Mouse (Mus musculus) cerebellum, adult 11 months (tissue): ENCODE data around the gene Trim72.

Source experiments
- DNase-seq: peaks from one replicate; pipeline ENCODE4 v3.0.0; 2022

Trim72 gene

GRCm38 (mm10) chr7:128056917-128057444 lies 53.2 kb downstream of the Trim72 start:
- no peak for DNase-seq

- DNase-seq, result no peak
Measured at GRCm38 (mm10) chr7:128057860-128058259, 54.1 kb downstream of the Trim72 start.

- DNase-seq, result no peak
Measured at GRCm38 (mm10) chr7:128058576-128058975, 54.8 kb downstream of the Trim72 start.

- DNase-seq, result no peak
Measured at GRCm38 (mm10) chr7:128059091-128059490, 55.3 kb downstream of the Trim72 start.
